Mouse (Mus musculus): Measurements from ENCODE around the gene Bdnf. TPM values are rescaled to one million over a fixed set of nuclear protein-coding genes. Genes with fewer than 3 reads are reported as not detected.

The Bdnf gene
- total RNA-seq, 2 experiments from 2014 or later = 5.3 to 7.9 TPM

DNA sequence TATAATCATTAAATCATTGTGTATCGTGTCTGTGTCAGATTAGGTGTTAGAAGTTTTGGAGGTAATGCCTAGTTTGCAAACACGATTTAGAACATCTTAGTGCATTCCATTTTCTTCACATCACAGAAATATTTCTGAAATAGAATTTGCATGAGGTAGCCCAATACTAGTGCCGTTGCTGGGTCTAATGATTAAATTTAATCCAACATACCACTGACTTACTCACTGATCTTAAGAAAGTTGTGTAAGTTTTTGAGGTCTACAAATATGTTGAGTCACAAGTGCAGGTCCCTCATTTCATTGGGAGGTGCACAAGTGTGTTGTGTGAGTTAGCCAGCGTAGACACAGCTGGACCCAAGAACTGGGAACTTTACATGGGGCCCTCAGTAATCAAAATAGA lies 29.1 kb downstream of the Bdnf start:
- intact Hi-C loops (cut with DNase I) = no loop called here
- no peak for DNase-seq

DNA sequence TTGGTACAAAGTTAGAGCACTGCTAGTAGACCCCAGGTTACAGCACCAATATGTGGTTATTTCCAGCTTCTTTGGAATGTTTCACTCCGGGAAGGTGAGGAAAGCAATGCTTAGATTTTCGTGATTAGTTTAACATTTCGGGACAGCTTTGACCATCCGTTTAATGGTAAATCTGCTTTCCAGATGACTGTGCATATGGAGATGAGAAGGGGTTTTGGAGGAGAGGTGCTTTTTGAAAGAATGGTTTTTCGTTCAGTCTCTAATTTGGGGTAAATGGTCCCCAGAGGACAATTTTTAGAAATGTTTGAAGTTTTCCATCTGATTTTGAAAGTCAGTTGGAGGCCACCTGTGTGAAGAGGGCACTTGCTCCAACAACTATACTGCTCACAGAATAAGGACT lies 29.6 kb downstream of the Bdnf start:
- no peak for DNase-seq
- intact Hi-C loops (cut with DNase I) = no loop called here

- DNase-seq = no peak
- intact Hi-C loops (cut with DNase I) = no loop called here
Measured at GRCm38 (mm10) chr2:109706524-109706923, 32.0 kb downstream of the Bdnf start.

DNA sequence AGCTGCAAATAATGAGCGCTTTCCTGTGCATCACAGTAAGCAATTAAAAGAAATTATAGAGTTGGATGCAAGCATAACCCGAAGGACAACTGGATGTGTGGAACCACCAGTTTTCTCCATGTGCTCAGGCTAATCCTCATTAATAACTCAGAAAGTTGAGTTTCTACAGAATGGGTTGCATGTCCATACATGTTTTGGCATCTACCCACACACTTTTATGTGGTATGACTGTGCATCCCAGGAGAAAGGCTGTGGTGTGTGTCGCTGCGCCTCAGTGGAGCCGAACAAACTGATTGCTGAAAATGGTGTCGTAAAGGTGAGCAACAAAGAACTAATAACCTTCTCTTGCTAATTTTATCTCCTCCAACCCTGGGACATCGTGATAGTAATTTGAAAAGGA lies 34.8 kb downstream of the Bdnf start:
- DNase-seq = no peak
- intact Hi-C loops (cut with DNase I) = no loop called here

DNA sequence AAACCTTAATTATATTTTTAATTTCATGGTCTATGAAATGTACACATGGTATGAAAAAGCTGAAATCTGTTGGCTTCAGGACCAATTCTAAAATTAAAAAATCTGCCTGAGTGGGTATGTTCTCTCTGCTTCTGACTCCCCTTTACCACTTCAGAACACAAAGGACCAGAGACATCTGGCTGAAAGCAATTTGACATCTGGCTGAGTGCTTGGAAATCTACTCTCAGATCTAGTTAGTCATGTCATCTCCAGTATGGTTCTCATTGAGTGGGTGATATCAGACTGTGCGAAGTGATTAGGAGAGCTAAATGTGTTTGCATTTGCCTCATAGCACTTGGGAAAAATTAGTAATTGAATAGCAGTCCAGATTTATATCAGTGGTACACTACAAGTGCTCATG lies 36.5 kb downstream of the Bdnf start:
- intact Hi-C loops (cut with DNase I) = no loop called here
- no peak for DNase-seq

GRCm38 (mm10) chr2:109725261-109725660 lies 50.8 kb downstream of the Bdnf start:
- DNase-seq = no peak
- intact Hi-C loops (cut with DNase I) = no loop called here

- intact Hi-C loops (cut with DNase I) = no loop called here
Measured at GRCm38 (mm10) chr2:109725831-109726230, 51.3 kb downstream of the Bdnf start.

GRCm38 (mm10) chr2:109729221-109729620 lies 54.7 kb downstream of the Bdnf start:
- intact Hi-C loops (cut with DNase I) = no loop called here

More at GRCm38 (mm10) chr2:109725831-109726230, 51.3 kb downstream of the Bdnf start:
- DNase-seq = no peak

DNA sequence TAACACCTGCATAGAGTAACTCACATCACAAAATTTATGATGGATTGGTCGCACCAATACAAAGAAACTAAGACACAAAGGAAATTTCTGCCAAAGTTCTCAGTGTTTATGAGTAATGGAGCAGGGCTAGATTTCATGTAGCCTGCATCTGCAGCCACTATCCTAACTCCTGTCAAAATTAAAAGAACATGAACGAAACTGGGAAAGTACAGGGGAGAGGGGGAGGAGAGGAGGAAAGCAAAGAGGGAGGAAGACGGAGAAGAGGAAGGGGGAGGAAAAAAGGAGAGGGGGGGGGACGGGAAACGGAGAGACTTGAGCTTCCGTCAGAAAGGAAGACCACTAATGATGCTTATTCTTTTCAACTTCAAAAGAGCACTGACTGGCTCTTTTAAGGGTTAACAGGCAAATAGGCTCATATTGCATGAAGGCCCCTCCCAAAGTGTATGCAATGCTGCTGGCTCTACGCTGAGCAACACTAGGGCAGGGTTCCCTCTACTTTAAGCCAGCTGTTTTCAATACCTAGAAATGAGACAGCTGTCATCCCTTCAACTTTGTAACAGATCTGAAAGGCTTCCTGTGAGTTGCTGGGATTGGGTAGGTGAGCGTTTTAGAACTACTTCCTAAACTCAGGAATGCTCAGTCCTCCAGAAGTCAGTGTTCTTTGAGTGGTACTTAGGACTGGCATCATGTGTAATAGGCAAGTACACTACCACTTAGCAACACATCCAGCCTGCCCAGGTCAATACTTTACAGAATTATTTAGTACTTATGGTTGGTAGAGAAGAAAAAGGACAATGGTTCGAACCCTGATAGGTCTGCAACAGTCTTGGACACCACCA lies 58.9 kb downstream of the Bdnf start:
- no peak for DNase-seq
- intact Hi-C loops (cut with DNase I) = loop anchor here (10.0 kb wide), 1 partner anchor 151 kb away; no protein-coding TSS in a partner anchor

More at GRCm38 (mm10) chr2:109729221-109729620, 54.7 kb downstream of the Bdnf start:
- no peak for DNase-seq

DNA sequence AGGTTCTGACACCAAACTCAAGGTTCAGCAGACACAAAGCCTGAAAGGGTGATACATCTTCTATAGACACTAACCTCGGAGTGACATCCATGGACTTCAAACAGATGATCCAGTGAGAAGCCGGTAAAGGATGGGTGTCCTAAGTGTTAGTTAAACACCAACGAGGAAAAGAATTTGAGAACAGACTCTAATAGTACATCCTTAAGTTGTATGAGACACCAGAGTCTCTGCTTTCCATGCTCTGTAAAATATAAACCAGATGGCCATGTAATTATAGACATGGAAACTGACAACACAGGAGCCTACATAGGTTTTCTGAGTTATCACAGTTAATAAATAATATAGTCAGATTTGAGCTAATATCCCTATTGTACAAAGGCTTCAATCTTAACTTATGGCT lies 59.7 kb downstream of the Bdnf start:
- intact Hi-C loops (cut with DNase I) = loop anchor here (10.0 kb wide), 1 partner anchor 151 kb away; no protein-coding TSS in a partner anchor
- DNase-seq = no peak

- no peak for DNase-seq
- intact Hi-C loops (cut with DNase I) = loop anchor here (10.0 kb wide), 1 partner anchor 150 kb away; no protein-coding TSS in a partner anchor
Measured at GRCm38 (mm10) chr2:109734666-109735065, 60.2 kb downstream of the Bdnf start.

GRCm38 (mm10) chr2:109735347-109735746 lies 60.8 kb downstream of the Bdnf start:
- DNase-seq = peak; percentile 6 to 25
- intact Hi-C loops (cut with DNase I) = loop anchor here (10.0 kb wide), 1 partner anchor 149 kb away; no protein-coding TSS in a partner anchor

DNA sequence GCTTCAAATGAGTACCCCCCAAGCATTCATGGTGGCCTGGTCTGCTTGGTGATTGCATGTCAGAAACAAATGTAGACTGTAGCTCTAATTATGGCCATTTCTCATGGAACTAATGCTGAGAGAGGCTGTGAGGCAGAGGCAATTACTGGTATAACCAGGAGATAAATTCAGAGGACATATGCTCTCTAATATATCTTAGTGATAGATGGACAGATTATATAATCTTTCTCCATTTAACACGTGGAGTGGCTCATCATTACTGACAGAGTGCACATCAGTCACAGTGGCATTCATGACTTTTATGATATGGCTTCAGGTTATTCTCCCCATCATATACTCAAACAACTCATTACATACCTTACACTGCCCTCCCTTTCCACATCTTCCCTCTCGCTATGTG lies 61.8 kb downstream of the Bdnf start:
- intact Hi-C loops (cut with DNase I) = loop anchor here (10.0 kb wide), 1 partner anchor 148 kb away; no protein-coding TSS in a partner anchor
- DNase-seq = no peak

DNA sequence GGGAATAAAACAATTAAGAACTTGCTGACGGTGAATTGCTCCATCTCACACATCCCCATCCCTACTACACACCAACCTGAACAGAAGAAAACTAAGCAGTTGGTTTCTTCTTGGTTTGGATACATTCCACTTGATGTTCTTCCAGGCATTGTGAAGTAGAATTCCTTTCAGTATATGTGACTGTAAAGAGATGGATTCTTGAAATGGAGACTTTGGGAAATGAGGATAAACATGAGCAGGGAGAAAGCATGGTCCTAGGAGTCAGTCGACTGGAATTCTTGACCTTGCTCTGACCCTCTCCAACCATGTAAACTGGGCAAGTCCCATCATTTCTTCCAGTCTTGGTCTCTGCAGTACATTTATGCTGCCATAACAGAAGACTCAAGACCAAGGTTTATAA lies 63.8 kb downstream of the Bdnf start:
- intact Hi-C loops (cut with DNase I) = loop anchor here (10.0 kb wide), 1 partner anchor 146 kb away; no protein-coding TSS in a partner anchor
- DNase-seq = no peak

DNA sequence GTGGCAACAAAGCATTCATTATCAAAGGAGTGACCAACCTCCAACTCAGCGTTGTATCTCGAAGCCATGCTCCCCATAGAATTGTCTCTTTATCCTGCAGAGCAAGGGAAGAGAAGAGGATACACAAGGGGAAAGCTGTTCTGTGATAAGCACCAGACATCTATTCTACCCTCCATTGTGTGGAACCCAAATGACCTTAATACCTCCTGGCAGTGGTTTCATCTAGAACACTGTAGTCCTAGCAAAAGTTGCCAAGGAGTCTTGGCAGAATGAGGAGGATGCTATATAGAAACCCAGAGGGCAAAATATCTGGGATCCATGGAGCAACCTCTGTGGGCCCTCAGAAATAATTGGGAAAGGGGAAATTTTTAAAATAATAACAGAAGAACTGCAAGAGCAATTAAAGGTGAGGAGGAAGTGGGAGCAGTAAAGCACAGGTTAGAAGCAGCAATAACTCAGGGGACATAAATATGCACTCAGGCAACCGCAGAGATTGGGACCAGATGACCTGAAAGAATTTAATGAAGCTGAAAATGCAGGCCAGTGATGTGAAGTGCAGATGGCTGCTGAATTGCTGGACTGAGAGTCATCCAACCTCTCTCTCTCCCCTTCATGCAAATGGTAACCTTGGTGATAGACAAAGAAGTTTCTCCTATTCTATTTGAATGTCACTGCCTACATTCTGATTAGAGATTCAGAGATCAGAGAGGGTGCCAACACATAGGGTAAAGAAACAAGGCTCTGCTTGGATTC lies 68.9 kb downstream of the Bdnf start:
- intact Hi-C loops (cut with DNase I) = no loop called here
- no peak for DNase-seq

DNA sequence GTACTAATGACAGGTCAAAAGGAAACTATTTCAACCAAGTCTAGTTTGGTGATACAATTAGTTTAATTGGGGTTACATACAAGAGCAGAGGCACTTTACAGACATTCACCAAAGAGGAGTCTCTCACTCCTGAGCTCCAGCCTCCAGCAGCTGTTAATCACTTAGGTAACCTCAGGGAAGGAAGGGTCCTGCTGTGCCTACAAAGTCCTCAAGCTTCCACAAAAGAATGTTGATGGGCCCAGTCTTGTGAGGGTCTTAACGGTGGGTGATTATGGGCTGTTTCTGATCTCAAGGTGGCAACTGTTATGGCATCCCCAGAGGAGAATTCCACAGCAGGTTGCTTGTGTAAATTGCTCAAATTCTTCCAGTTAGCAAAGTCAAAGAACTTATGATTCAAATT lies 71.7 kb downstream of the Bdnf start:
- intact Hi-C loops (cut with DNase I) = no loop called here
- no peak for DNase-seq

DNA sequence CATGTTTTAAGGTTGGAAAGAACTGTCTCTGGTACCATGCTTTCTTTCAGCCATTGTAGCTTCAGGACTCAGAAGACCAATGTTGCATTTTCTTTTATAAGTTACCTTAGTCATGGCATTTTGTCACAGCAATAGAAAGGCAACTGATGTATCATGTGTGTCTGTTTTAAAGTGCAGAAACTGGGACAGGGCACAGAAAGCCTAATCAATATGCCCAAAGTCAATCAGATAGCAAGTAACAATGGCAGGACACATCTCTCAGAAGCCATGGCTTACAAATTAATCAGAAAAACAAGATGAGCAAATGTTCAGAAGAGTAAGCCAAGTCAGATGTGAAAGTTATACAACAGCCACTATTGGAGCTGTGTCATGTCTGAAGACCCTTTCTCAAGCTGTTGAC lies 73.9 kb downstream of the Bdnf start:
- intact Hi-C loops (cut with DNase I) = no loop called here
- DNase-seq = no peak

DNA sequence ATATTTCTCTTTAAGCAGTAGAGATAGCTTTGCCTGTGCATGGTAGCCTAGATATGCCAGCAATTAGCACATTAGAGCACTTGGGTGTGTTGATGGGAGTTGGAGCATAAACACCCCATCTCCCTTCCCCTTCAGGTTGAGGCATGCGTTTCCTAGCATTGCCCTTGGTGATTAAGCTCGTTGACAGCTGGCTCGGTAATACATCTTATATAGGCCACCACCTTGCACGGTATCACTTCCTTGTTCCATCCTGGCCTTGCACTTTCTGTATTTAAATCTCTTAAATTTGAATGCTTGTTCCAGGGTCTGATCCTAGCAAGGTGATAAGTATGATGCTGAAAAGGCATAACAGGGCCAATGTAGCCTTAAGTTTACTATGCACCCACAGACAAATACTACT lies 74.3 kb downstream of the Bdnf start:
- no peak for DNase-seq
- intact Hi-C loops (cut with DNase I) = no loop called here

DNA sequence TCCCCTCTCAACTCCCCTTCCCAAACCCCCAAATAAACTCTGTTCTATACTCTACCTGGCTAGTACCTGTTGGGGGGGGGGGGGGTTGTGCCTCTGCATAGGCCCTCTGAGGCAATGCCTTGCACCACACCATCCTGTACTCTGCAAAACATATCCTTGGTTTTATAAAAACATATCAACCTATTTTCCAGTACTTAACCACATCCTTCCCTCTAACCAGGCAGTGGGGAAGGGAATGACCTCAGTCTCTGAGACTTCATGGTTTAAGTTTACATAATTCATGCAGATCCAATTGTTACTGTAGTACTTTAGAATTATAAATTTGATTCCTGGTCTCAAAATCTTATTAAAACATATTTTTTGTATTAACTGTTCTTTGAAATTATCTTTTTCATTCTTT lies 75.5 kb downstream of the Bdnf start:
- intact Hi-C loops (cut with DNase I) = no loop called here

DNA sequence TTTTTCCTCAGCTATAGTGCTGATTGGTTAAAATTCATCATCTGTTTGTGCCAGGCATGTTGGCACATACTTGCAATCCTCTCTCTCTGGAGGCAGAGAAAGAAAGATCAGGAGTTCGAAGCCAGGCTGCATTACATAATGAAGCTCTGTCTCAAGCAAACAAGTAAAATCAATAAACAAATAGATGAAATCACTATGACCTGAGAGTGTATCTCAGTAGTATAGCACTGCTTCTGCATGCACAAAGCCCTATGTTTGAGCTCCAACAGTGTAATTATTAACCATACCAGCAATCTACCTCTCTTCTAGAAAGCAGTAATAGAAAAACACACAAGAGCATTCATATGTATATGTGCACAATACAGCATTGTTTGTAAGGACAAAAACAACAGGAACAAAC lies 76.0 kb downstream of the Bdnf start:
- intact Hi-C loops (cut with DNase I) = no loop called here
- DNase-seq = no peak

More for the DNA sequence above, 75.5 kb downstream of the Bdnf start:
- DNase-seq = no peak

- DNase-seq = no peak
Measured at GRCm38 (mm10) chr2:109756305-109756704, 81.8 kb downstream of the Bdnf start.

More at GRCm38 (mm10) chr2:109756305-109756704, 81.8 kb downstream of the Bdnf start:
- intact Hi-C loops (cut with DNase I) = no loop called here

All from heart, postnatal 36 days (tissue).